Mouse (Mus musculus) lung, postnatal 0 days (tissue): ENCODE measurements at regions not wholly inside any gene's neighbourhood (a gene's known extent, or its start where the extent isn't known, plus 50 kb on each side); places are given as distances from the start of the nearest gene placed in this dataset.

Experiments
- CTCF ChIP-seq: IDR thresholded peaks from 2 replicates; pipeline ENCODE4 v1.5.1; 2016; ENCODE audit warnings: antibody characterized with exemption, mild to moderate bottlenecking
- EP300 ChIP-seq: IDR thresholded peaks from 2 replicates; pipeline ENCODE4 v1.6.1; 2016; ENCODE audit warnings: antibody characterized with exemption, mild to moderate bottlenecking, control low read depth

DNA sequence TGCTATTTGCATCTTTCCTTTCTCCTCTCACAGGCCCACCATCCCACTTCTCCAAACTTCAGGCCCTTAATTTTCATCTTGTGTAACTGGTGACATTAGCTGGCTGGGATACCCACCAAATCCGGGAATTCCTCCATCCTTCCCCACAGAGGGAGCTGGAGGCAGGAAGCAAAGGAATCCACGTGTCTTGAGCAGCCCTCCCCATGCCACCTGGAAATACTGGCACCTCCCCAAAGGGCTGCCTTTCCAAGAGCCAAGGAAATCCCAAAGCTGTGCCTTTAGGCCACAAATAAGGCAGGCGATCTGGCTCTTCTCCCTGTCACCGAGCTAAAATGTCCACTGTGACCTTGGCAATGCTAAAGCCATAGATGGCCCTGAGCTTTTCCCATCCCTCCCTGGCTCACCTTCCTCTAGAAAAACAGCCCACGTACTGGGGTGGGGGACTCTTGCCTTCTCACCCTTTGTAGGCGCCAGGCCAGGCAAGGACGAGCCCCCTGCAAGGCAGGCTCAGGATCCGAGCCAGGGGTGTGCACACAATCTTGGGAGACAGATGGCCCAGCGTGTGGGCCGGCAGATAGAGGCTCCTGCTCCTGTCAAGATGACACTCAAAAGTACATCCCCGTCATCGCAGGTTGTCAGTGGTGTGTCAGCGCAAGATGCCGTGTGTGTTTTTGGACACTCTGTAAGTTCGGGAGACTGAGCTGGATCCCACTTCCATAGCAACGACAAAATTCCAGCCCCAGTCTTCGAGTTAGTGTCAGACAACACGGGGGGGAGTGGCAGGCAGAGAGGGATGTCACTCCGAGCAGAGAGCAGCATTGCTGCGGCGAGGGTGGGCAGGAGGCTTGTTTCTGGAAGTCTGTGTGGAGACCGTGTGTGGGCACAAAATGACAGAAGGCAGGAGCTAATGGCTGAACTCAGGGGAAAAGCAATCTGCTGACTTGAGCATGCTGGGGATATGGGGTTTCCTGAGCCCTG, 414.4 kb downstream of the Gm45692 start:
- no peak for TF ChIP-seq CTCF
- TF ChIP-seq EP300, result no peak
